ENCODE assay signal across 31 mouse cellular contexts in the genomic region with DNA sequence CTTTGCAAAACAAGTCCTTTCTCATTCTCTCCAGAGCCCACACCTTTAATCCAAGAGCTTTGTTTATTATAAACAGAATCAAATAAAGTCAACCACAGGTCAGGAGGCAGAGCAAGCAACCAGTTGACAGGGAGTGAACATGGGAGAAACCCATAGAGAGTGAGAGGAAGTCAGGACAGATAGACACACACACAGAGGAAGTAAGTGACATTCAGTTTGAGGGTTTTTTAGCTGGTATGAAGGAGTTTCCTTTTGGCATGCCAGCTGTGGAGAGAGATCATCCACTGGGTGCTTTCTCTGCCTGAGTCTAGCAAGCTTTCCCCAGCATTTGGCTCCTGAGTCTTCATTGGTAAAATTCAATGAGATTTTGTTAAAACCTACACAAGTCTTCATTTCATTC. TPM values are rescaled to one million over a fixed set of nuclear protein-coding genes. Genes with fewer than 3 reads are reported as not detected.
"Had no signal": no experiment of that assay in that cellular context is flagged by ENCODE, and none has a peak within 500 bp of the region (broad histone marks: within the 10 kb centered on the region; RNA-seq: fewer than 3 reads in every experiment).

No protein-coding gene starts in this region.

- H3K27ac ChIP-seq: gastrocnemius, adult 2 months; heart, embryonic 10.5 days; hindbrain, embryonic 10.5 days; hindbrain, embryonic 12.5 days; hindbrain, embryonic 14.5 days; intestine, embryonic 15.5 days; kidney, embryonic 15.5 days; kidney, postnatal 0 days; limb, embryonic 13.5 days; limb, embryonic 15.5 days; liver, embryonic 13.5 days had no signal

- H3K36me3 ChIP-seq: heart, embryonic 10.5 days; heart, embryonic 12.5 days; hindbrain, embryonic 10.5 days; hindbrain, embryonic 12.5 days; intestine, embryonic 15.5 days; kidney, embryonic 15.5 days; limb, embryonic 13.5 days; limb, embryonic 15.5 days; liver, embryonic 13.5 days had no signal

- H3K4me2 ChIP-seq: heart, embryonic 12.5 days; hindbrain, embryonic 12.5 days; hindbrain, embryonic 14.5 days; intestine, embryonic 15.5 days; kidney, embryonic 15.5 days; limb, embryonic 13.5 days; limb, embryonic 15.5 days; liver, embryonic 13.5 days had no signal

- H3K4me3 ChIP-seq: gastrocnemius, adult 2 months; heart, embryonic 10.5 days; heart, embryonic 12.5 days; hindbrain, embryonic 10.5 days; hindbrain, embryonic 12.5 days; intestine, embryonic 15.5 days; kidney, embryonic 15.5 days; limb, embryonic 13.5 days; limb, embryonic 15.5 days; liver, embryonic 13.5 days had no signal

- H3K4me1 ChIP-seq: heart, embryonic 12.5 days; hindbrain, embryonic 12.5 days had no signal

- H3K9me3 ChIP-seq: heart, embryonic 10.5 days; heart, embryonic 12.5 days; hindbrain, embryonic 10.5 days; hindbrain, embryonic 12.5 days; intestine, embryonic 15.5 days; kidney, embryonic 15.5 days; limb, embryonic 13.5 days; limb, embryonic 15.5 days; liver, embryonic 13.5 days had no signal

- DNase-seq: gastrocnemius, adult 2 months; gastrocnemius, postnatal 10 days; gastrocnemius, postnatal 25 days; heart, adult 18-20 months; heart, postnatal 10 days; heart, postnatal 4 days; kidney, adult 18-20 months; kidney, adult 8-10 months; kidney, postnatal 14 days; kidney, postnatal 36 days; layer of hippocampus, adult 9-11 months; layer of hippocampus, postnatal 36 days; left cerebral cortex, postnatal 4 days; liver, embryonic 13.5 days had no signal

- H3K27me3 ChIP-seq: heart, embryonic 12.5 days; hindbrain, embryonic 12.5 days; intestine, embryonic 15.5 days; kidney, embryonic 15.5 days; limb, embryonic 13.5 days; limb, embryonic 15.5 days; liver, embryonic 13.5 days had no signal

- H3K9ac ChIP-seq: heart, embryonic 12.5 days; hindbrain, embryonic 12.5 days; hindbrain, embryonic 14.5 days; intestine, embryonic 15.5 days; kidney, embryonic 15.5 days; limb, embryonic 13.5 days; limb, embryonic 15.5 days; liver, embryonic 13.5 days had no signal

- ATAC-seq: hindbrain, embryonic 16.5 days; inflammation-experienced regulatory T-cells, adult 6 months; intestine, embryonic 15.5 days; intestine, postnatal 0 days had no signal

RNA-seq across cellular contexts. Expression of a gene that starts 6.0 kb away (rescaled TPM):
- polyA plus RNA-seq: heart, embryonic 10.5 days; heart, embryonic 12.5 days; heart, embryonic 14.5 days; heart, embryonic 16.5 days; hindbrain, embryonic 12.5 days; hindbrain, embryonic 14.5 days; hindbrain, embryonic 16.5 days; inflammation-experienced regulatory T-cells, adult 6 months; intestine, postnatal 0 days; kidney, embryonic 15.5 days; kidney, postnatal 0 days; large intestine, adult 2 months; limb, embryonic 11.5 days; limb, embryonic 13.5 days; limb, embryonic 15.5 days; liver, embryonic 13.5 days had no signal

RNA-seq across cellular contexts. Expression of a gene that starts 29.1 kb away (rescaled TPM):
- polyA plus RNA-seq: heart, embryonic 14.5 days; inflammation-experienced regulatory T-cells, adult 6 months had no signal
